Mouse (Mus musculus): ENCODE measurements around the gene C1s2.
"Not testable (repeated sequence)": the region's sequence is repeated elsewhere in the genome, so short reads cannot be mapped to it uniquely, and the experiment has no call there.

The C1s2 gene

DNA sequence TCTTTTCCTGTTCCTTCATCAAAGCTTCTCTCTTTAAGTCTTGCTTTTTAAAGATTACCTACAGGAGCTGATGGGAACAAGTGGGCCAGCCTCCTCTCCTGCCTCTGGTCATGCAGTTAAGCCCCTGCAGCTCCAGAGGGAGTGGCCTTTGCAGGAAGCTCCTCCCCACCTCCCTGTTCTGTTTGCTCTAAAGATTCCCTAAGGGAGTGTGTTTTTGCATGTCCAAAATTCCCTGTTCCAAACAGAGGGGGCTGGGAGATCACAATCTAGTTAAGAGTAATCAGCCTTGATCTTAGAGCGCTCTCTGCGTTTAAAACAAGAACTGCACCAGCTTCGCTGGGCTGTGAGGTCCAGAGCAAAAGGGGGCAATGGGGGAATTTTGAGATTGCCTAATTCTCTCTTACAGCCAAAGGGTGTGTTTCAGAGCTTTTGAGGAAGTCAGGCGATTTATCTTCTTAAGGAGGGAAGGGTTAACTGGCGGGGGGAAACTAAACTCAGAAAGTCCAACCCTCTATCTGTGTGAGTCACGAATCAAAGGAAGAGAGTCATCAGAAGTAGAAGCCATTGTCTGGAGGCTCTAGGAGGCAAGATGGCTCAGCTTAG is 1.1 kb upstream of the C1s2 start:
- not testable (repeated sequence) for DNase-seq

DNA sequence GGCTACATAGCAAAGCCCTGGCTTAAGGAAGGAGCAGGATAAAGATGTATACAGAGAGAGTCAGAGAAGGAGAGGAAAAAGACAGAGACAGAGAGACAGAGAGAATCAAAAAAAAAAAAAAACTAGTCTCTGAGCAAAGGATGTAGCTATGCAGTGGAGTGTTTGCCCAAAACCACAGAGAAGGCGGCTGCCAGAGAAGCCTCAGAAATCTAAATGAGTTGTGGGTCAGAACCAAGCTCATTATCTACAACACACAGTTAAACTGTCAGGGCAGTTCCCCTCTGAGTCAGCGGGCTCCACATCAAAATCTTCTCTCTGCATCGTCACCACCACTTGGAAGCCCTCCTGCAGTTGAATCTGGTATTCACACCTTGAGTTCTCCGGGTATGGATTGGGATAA is 5.1 kb downstream of the C1s2 start:
- DNase-seq: no peak

DNA sequence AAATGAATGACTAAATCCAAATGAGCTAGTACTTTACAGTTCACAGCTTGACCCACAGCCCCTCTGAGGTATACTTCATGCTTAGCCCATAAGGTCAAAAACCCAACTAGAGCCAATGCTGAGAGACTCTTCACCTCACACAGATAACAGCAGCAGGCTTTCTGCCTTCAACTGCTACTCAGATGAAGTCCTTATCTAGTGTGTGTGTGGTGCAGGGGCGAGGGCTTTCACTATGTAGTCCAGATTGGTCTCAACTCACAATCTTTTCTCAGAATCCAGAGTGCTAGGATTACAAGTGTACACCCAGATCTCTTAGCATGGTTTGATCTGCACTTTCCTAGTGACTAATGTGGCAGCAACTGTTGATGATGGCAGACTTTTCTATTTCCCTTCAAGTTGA is 9.7 kb downstream of the C1s2 start:
- not testable (repeated sequence) for DNase-seq

DNA sequence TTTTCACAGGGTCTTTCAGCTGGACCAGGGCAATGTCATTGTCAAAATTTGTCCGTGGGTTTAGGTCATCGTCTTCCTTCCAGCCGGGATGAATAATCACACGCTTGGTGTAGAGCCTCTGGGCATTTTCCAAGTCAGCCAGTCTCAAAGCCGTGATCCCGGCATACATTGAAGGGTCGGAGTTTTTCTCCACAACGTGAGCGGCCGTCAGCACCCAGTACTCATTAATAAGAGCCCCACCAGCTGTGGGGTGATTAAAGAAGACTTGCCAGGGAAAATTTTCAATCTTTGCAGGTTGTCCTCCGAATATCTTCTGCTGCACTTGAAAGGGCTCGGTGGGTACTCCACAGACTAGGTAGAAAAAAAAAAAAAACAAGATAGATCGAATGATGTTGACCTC is 10.3 kb downstream of the C1s2 start:
- no peak for DNase-seq

DNA sequence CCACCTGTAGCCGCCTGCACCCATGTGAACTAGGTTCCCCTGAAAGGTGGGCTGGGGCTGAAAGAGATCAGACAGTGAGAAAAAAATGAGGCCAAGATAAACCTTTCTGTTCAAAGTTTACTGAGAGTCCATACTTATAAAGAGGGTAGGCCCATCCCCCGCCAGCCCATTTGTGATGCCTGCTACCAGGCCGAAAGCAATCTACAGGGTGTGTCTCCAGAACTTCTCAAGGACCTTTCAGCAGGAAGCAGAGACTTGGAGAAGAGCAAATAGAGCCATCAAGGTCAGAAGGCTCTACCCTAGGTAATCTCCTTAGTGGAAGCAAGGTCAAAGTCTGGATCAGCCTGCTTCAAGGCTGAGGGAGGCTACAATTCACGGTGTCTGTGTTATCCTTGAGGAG is 33.9 kb downstream of the C1s2 start:
- no peak for DNase-seq

DNA sequence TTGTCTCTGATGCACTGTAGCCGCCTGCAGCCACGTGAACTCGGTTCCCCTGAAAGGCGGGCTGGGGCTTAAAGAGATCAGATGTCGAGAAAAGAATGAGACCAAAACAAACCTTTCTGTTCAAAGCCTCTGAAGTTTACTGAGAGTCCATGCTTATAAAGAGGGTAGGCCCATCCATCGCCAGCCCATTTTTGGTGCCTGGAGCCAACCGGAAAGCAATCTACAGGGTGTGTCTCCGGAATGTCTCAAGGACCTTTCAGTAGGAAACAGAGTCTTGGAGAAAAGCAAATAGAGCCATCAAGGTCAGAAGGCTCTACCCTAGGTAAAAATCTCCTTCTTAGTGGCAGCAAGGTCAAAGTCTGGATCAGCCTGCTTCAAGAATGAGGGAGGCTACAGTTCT is 42.8 kb downstream of the C1s2 start:
- DNase-seq: no peak

DNA sequence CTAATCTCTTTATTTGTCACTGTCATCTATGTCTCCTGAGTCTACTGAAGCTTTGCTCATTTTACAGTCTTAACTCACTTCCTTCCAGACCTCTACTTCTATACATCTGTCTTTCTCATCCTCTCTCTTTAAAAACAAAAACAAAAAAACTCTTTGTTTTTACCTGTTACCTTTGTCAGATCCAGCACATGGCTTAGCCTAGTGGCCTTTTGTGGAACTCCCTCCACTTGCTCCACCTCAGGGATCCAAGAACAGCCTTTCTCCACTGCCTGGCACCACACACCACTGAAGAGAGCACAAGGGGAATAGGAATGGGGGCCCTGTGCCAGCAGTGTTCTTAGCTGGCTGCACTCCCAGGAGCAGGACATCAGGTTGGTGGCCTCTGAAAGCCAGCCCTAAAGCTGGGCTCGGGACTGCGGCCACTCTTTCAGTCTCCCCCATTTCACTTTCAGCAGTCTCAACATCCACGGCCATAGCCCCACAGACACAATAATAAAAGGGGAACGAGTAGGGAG is 43.6 kb downstream of the C1s2 start:
- no peak for DNase-seq

DNA sequence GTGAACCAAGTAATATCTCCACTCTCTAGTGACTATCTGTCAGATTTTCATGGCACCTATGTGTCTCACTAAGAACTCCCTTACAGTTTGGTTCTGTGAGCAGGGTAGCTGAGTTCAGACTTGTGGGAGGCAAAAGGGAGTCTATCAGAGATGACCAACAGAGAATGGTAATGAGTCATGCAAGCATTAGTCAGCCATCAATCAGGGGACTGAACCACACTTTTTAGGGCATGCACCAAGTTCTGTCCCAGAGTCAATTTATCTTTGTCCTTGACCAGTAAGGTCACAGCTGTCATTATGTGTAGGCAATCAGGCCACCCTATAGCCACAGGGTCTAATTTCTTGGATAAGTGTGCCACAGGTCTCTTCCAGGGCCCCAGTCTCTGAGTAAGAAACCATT is 47.1 kb downstream of the C1s2 start:
- DNase-seq: no peak

DNA sequence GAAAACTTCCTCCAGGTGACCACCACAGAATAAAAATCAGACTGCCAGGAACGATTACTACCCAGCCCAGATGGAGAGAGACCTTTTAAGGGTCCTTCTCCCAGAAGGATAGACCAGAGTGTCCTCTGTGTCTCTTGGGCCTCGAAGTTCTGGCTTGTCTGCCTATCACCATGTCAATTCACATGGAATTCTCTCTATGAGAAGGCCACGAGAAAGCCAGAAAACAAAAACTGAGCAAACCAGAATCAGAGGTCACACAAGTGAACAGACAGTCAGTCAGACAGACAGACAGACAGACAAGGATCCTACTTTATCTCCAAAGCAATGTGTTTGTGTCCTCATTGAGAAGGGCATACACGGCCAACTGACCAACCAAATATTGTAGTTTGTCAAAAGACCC is 49.6 kb downstream of the C1s2 start:
- no peak for DNase-seq

DNA sequence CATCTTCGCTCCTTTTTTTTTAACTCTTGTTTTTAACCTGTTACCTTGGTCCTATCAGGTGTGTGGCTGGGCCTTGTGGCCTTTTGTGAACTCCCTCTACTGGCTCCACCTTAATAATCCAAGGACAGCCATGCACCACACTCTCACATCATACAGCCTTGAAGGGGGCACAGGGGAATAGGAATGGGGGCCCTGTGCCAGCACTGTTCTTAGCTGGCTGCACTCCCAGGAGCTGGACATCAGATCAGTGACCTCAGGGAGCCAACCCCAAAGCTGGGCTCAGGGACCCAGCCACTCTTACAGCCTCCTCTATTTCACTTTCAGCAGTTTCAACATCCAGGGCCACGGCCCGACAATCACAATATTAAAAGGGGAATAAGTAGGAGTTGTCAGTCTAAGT is 50.1 kb downstream of the C1s2 start:
- no peak for DNase-seq

DNA sequence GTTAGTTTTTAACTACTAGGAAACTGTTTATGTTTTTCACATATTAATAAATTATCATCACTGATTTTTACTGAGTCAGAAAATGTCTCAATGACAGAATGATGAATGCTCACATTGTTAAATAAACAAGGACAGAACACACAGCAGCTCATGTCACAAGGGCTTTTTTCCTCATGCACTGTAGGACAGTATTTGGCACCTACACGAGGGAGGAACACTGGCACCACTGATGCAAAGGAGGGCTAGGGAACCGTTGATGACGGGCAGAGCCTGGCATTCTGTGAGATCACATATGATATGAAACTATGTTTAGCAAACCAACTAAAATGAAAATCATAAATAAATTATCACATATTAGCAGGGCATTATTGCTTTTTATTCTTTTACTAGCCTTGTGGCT is 51.0 kb downstream of the C1s2 start:
- DNase-seq: no peak

DNA sequence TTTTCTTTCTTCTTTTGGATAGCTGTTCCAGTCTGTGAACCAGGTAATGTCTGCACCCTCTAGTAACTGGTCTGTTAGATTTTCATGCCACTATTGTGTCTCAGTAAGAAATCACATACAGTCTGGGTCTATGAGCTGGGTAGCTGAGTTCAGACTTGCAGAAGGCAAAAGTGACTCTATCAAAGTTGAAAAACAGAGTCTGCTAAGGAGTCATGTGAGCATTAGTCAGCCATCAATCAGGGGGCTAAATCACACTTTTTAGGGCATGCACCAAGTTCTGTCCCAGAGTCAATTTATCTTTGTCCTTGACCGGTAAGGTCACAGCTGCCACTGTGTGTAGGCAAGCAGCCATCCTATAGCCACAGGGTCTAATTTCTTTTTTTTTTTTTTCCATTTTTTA is 53.7 kb downstream of the C1s2 start:
- no peak for DNase-seq

DNA sequence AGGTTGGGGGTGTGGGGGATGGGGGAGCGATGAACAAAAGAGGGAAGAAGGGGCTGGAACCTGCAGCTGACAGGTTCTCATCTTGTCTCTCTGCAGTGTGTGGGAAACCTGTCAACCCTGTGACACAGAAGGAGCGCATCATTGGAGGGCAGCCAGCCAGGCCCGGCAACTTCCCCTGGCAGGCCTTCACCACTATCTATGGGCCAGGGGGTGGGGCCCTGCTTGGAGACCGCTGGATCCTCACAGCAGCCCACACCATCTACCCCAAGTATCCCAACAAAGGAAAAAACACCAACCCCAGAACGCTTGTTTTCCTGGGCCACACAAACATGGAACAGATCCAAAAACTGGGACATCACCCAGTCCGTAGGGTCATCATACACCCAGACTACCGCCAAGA is 55.7 kb downstream of the C1s2 start:
- DNase-seq: not testable (repeated sequence)

DNA sequence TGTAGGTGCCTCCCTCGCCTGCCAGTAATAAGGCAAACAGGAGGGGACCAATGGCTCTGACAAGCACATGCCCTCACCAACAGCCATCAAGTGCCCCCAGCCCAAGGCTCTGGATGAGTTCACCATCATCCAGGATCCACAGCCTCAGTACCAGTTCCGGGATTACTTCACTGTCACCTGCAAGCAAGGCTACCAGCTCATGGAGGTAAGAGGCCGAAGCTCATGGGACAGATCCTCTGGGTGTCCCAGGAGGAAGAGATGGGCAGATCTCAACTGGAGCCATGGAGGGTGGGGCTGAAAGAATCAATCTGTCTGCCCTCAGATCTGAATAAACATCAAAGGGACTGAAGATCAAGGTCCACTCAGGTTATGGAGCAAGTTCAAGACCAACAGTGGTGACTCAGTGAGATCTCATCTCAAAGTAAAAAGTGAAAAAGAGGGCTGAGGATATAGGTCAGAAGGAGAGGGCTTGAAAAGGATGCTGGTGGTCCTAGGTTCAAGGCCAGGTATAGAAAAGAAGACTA is 60.7 kb downstream of the C1s2 start:
- DNase-seq: not testable (repeated sequence)
